Mouse (Mus musculus) gastrocnemius, adult 8-10 months (tissue): ENCODE measurements around the gene Kif3a. TPM values are rescaled to one million over a fixed set of nuclear protein-coding genes. Genes with fewer than 3 reads are reported as not detected.

Source experiments
- DNase-seq, 2 experiments: peaks; one replicate each; pipeline ENCODE4 v3.0.0; 2022; ENCODE audit warnings: low spot score in 2 of 2
- total RNA-seq, 4 experiments: library from RNA; stranded (reverse); gene quantifications; 2 replicates each; pipeline ENCODE4 v1.2.4; 2022

The Kif3a gene
- total RNA-seq, 4 experiments from 2014 or later = 3.0 to 6.8 (median 4.0) TPM

DNA sequence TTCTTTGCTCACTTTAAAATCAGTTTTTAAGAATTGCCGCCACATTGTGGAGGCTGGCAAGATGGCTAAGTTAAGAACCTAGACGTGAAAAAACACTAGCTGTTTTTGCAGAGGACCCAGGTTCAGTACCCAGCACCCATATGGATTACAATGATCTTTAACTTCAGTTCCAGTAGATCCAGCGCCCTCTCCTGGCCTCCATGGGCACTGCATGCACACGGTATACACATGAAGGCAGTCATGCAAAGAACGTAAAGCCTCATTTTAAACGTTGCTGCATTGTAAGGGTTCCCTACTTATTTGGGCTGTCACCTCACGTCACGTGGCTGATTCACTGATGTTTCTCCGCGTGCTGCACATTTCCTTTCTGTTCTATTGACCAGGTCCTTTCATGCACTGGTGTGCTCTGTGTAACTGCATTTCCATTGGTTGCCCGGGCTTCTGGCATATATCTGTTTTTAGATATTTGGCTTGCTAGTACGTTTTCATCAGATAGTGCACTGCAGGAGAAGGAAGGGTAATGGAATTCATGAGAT lies 75.6 kb downstream of the Kif3a start:
- DNase-seq = no peak

DNA sequence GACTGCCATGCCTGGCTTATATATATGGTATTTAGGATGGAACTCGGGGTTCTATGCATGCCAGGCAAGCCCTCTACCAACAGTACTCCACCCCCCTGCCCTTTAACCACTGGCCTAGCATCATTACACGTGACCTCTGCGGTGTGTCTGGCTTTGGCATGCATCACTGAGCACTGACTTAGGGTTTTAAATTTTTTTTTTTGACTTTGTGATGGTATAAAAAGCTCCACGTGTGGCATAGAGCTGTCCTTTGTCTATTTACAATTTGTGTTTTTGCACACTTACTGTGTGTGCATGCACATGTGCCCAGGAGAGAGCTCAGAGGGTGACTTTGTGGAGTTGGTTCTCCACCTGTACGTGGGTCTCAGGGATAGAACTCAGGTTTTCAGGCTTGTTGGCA lies 76.8 kb downstream of the Kif3a start:
- no peak for DNase-seq

DNA sequence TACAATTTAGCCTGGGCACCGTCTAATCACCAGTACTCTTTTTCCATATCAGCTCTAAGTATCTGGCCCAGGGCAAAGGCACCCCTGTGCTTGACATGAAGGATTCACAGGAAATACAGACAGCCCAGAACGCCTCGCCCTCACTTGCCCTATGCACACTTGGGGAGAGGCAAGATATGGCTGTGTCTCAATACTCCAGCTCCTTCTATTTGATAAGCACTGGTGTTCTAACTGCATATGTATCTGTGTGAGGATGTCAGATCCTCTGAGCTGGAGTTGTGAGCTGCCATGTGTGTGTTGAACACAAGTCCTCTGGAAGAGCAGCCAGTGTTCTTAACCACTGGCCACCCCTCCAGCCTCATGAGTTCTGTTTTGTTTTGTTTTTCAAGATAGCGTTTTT lies 84.3 kb downstream of the Kif3a start:
- no peak for DNase-seq

Other genes with a start within 250 kb of the Kif3a start
- gene Zcchc10, start 242.7 kb upstream of the Kif3a start, total RNA-seq = 10 to 100 TPM in 1 of 4 experiments, 1 to 10 TPM in 3; 5.1 to 11.2 (median 6.2) TPM
- 100 to 1,000 TPM in 1 of 4 experiments, 10 to 100 TPM in 3; 72.4 to 108 (median 78.6) TPM for gene Aff4, start 216.5 kb upstream of the Kif3a start, total RNA-seq
- gene Leap2, start 144.2 kb upstream of the Kif3a start, total RNA-seq = not detected
- 1,000 to 10,000 TPM; 1,108 to 1,285 (median 1,159) TPM for gene Uqcrq, start 136.5 kb upstream of the Kif3a start, total RNA-seq
- under 1 TPM; 0.27 to 0.56 (median 0.28) TPM for gene Gdf9, start 136.4 kb upstream of the Kif3a start, total RNA-seq
- gene Gm10447, start 110.3 kb upstream of the Kif3a start, total RNA-seq = under 1 TPM in 1 of 4 experiments, not detected in 3; 0.11 TPM
- gene Shroom1, start 110.2 kb upstream of the Kif3a start, total RNA-seq = 1 to 10 TPM in 1 of 4 experiments, under 1 TPM in 3; 0.29 to 1.2 (median 0.74) TPM
- not detected for gene Gm9837, start 96.9 kb upstream of the Kif3a start, total RNA-seq
- not detected for gene Gm9945, start 87.2 kb upstream of the Kif3a start, total RNA-seq
- gene Sowaha, start 87.1 kb upstream of the Kif3a start, total RNA-seq = under 1 TPM in 1 of 4 experiments, not detected in 3; 0.13 TPM
- 1 to 10 TPM; 4.5 to 8.4 (median 7.1) TPM for gene Sept8, start 48.1 kb upstream of the Kif3a start, total RNA-seq
- gene Il4, start 51.3 kb downstream of the Kif3a start, total RNA-seq = not detected
- gene Il13, start 67.3 kb downstream of the Kif3a start, total RNA-seq = not detected
- 1 to 10 TPM; 3.8 to 4.7 (median 4.5) TPM for gene Rad50, start 139.9 kb downstream of the Kif3a start, total RNA-seq
- not detected for gene Il5, start 153.4 kb downstream of the Kif3a start, total RNA-seq
- gene Irf1, start 202.6 kb downstream of the Kif3a start, total RNA-seq = 1 to 10 TPM; 3.2 to 5.8 (median 4.4) TPM
- under 1 TPM in 2 of 4 experiments, not detected in 2; 0.34 to 0.48 TPM for gene Gm17334, start 205.8 kb downstream of the Kif3a start, total RNA-seq